Mouse (Mus musculus) C2C12 (cell line): ENCODE data around the gene Cavin3. TPM values are rescaled to one million over a fixed set of nuclear protein-coding genes. Genes with fewer than 3 reads are reported as not detected.

Experiments used
- H3K27me3 ChIP-seq: one replicate; pipeline ENCODE4 v1.6.1; 2011; ENCODE audit not compliant: control insufficient read depth, insufficient read depth, insufficient read length
- H3K36me3 ChIP-seq: one replicate; pipeline ENCODE4 v1.6.1; 2011; ENCODE audit not compliant: control insufficient read depth, insufficient read depth
- H3K4me3 ChIP-seq: one replicate; pipeline ENCODE4 v1.5.1; 2011; ENCODE audit warnings: mild to moderate bottlenecking, control low read depth; ENCODE audit not compliant: poor library complexity, insufficient read depth, severe bottlenecking
- H3K79me2 ChIP-seq: one replicate; pipeline ENCODE4 v1.6.1; 2011; ENCODE audit not compliant: control insufficient read depth, insufficient read depth
- H3K79me3 ChIP-seq: one replicate; pipeline ENCODE4 v1.6.1; 2011; ENCODE audit warnings: low read depth, control low read depth
- H3ac ChIP-seq: one replicate; pipeline ENCODE3; 2011; ENCODE audit warnings: low read depth; ENCODE audit not compliant: control insufficient read depth, insufficient read length
- CEBPB ChIP-seq: IDR thresholded peaks from one replicate; pipeline ENCODE4 v1.6.1; 2011; ENCODE audit warnings: low read depth, mild to moderate bottlenecking, control low read depth, moderate library complexity
- CTCF ChIP-seq: IDR thresholded peaks from one replicate; pipeline ENCODE4 v1.5.1; 2011; ENCODE audit not compliant: control insufficient read depth, insufficient read depth, insufficient read length
- FOSL1 ChIP-seq: IDR thresholded peaks from one replicate; pipeline ENCODE4 v1.8.0; 2011; ENCODE audit warnings: mild to moderate bottlenecking, low read length; ENCODE audit not compliant: poor library complexity, insufficient read depth, severe bottlenecking
- MAX ChIP-seq: IDR thresholded peaks from one replicate; pipeline ENCODE4 v1.6.1; 2011; ENCODE audit warnings: mild to moderate bottlenecking, control low read depth
- MYOD1 ChIP-seq: IDR thresholded peaks from one replicate; pipeline ENCODE4 v1.6.1; 2011; ENCODE audit warnings: low read depth; ENCODE audit not compliant: control insufficient read depth, insufficient read length
- MYOG ChIP-seq: IDR thresholded peaks from one replicate; pipeline ENCODE4 v1.6.1; 2011; ENCODE audit not compliant: control insufficient read depth, insufficient read length; ENCODE audit errors: extremely low read depth
- USF1 ChIP-seq: IDR thresholded peaks from one replicate; pipeline ENCODE4 v1.6.1; 2011; ENCODE audit warnings: low read depth, mild to moderate bottlenecking, control low read depth, moderate library complexity
- polyA plus RNA-seq: library from polyadenylated mRNA; unstranded; fragments of >200 nt; fragmentation: generic; extraction: Trizol; gene quantifications from one replicate; pipeline ENCODE4 v1.2.1, GENCODE M21; 2012; ENCODE audit warnings: missing spikeins

Cavin3 gene
- polyA plus RNA-seq, 1 experiment, result 83.7 TPM

DNA sequence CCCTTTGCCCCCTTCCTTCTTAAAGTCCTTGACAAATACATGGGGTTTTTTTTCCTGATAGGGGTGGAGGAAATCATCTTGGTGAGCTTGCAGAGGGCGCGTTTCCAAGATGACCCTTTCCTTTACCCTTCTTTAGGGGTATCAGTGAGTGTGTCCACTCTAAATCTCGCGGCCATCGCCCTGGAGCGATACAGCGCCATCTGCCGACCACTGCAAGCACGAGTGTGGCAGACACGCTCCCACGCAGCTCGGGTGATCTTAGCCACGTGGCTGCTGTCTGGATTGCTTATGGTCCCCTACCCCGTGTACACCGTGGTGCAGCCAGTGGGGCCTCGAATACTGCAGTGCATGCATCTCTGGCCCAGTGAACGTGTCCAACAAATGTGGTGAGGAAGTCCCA is 48.2 kb downstream of the Cavin3 start:
- H3K27me3 ChIP-seq, result no peaks in the 10 kb centered on the region
- no peaks in the 10 kb centered on the region for H3K79me3 ChIP-seq
- no peaks in the 10 kb centered on the region for H3K36me3 ChIP-seq
- H3ac ChIP-seq, result no peak overlapping the region
- no peaks in the 10 kb centered on the region for H3K79me2 ChIP-seq
- H3K4me3 ChIP-seq, result no peak overlapping the region
- no peak for TF ChIP-seq USF1
- TF ChIP-seq MAX, result no peak
- no peak for TF ChIP-seq FOSL1
- TF ChIP-seq CEBPB, result no peak

DNA sequence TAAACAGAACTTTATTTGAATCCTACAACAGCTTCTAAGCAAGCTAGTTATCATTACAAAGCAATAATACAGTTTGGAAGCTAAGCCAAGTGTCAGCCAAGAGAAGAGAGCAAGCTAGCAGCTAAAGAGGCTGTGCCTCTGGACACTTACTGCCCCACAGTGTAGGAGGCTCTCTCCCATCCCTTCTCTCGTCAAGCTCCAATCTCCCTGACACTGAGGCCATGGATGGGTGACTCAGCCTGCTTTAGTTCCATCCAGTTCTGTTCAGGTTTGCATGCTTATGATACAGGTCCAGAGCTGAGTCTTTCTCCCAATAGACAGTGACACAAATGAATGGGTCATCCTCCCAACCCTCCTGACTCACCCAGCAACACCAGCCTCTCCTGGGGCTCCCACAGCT is 50.0 kb downstream of the Cavin3 start:
- no peaks in the 10 kb centered on the region for H3K36me3 ChIP-seq
- no peaks in the 10 kb centered on the region for H3K79me2 ChIP-seq
- H3K27me3 ChIP-seq, result no peaks in the 10 kb centered on the region
- no peak overlapping the region for H3K4me3 ChIP-seq
- no peak overlapping the region for H3ac ChIP-seq
- TF ChIP-seq MYOG (no peak), MYOD1 (no peak), MAX (no peak), FOSL1 (no peak), CTCF (no peak), USF1 (no peak), CEBPB (no peak)
- H3K79me3 ChIP-seq, result no peaks in the 10 kb centered on the region

Other genes with a start within 250 kb of the Cavin3 start
- not detected for gene Olfr688, start 194.2 kb downstream of the Cavin3 start, polyA plus RNA-seq
- not detected for gene Olfr689, start 171.1 kb downstream of the Cavin3 start, polyA plus RNA-seq
- not detected for gene Olfr690, start 148.2 kb downstream of the Cavin3 start, polyA plus RNA-seq
- not detected for gene Olfr691, start 140.0 kb downstream of the Cavin3 start, polyA plus RNA-seq
- gene Olfr692, start 114.1 kb downstream of the Cavin3 start, polyA plus RNA-seq, result not detected
- not detected for gene Gm5901, start 107.3 kb downstream of the Cavin3 start, polyA plus RNA-seq
- gene Fam160a2, start 82.2 kb downstream of the Cavin3 start, polyA plus RNA-seq, result 16.0 TPM
- gene Cnga4, start 77.7 kb downstream of the Cavin3 start, polyA plus RNA-seq, result not detected
- gene Cckbr, start 56.6 kb downstream of the Cavin3 start, polyA plus RNA-seq, result not detected
- gene Smpd1, start 72.1 kb upstream of the Cavin3 start, polyA plus RNA-seq, result 27.9 TPM
- 22.4 TPM for gene Apbb1, start 99.4 kb upstream of the Cavin3 start, polyA plus RNA-seq
- 0.22 TPM for gene Hpx, start 117.8 kb upstream of the Cavin3 start, polyA plus RNA-seq
- 44.4 TPM for gene Trim3, start 151.3 kb upstream of the Cavin3 start, polyA plus RNA-seq
- 203 TPM for gene Timm10b, start 157.8 kb upstream of the Cavin3 start, polyA plus RNA-seq
- gene Arfip2, start 158.1 kb upstream of the Cavin3 start, polyA plus RNA-seq, result 68.2 TPM
- gene Gm45799, start 158.3 kb upstream of the Cavin3 start, polyA plus RNA-seq, result 56.8 TPM
- gene Dnhd1, start 168.5 kb upstream of the Cavin3 start, polyA plus RNA-seq, result 0.35 TPM